Mouse (Mus musculus): Measurements from ENCODE around the gene Tmem150a.

DNA sequence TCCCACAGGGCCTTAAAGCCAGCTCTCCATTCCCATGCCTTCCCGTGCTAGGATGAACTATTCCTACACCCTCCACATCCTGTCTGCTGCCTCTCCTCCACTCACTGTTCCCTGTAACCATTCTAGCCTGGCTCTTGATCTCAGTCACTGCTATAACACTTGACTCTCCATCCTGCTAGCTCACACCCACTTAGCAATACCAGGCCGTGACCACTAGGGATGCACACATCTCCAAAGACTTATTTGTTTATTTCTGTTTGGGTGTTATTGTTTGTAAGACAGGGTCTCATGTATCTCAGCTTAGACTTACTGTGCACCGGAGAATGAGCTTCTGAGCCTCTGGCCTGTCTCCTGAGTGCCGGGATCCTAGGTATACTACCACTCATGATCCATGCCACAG lies 14.3 kb downstream of the Tmem150a start:
- TF ChIP-seq TAL1 (IDR thresholded peaks at IDR 0.05; ENCODE audit: low read length) (no peak), GATA1 (IDR thresholded peaks at IDR 0.05; ENCODE audit: low read length) (no peak)
